Mouse (Mus musculus) thymus, postnatal 14 days (tissue): ENCODE results near the gene Elovl2.
A peak's percentile ranks its signal among the peaks of the same experiment; 100 is the strongest.
"Not testable (repeated sequence)": the region's sequence is repeated elsewhere in the genome, so short reads cannot be mapped to it uniquely, and the experiment has no call there.

Source experiments
- DNase-seq: peaks from one replicate; pipeline ENCODE4 v3.0.0; 2021

Gene Elovl2

DNA sequence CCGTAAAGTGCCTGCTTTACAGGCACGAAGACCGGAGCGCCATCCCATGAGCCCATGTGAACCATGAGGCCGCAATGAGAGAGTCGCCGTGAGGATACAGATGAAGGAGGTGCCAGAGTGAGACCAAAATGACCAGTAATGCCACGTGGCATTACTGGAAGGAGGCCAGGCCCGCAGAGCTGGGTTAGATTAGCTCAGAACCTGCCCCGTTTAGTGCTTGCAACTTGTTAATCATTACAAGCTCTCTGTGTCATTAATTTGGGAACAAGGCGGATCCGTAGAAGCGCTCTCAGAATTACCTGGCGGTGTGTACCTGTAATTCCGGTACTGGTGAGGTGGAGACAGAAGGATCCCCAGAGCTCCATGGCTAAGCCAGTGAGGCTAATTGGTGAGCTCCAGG, 12.0 kb upstream of the Elovl2 start:
- no peak for DNase-seq

DNA sequence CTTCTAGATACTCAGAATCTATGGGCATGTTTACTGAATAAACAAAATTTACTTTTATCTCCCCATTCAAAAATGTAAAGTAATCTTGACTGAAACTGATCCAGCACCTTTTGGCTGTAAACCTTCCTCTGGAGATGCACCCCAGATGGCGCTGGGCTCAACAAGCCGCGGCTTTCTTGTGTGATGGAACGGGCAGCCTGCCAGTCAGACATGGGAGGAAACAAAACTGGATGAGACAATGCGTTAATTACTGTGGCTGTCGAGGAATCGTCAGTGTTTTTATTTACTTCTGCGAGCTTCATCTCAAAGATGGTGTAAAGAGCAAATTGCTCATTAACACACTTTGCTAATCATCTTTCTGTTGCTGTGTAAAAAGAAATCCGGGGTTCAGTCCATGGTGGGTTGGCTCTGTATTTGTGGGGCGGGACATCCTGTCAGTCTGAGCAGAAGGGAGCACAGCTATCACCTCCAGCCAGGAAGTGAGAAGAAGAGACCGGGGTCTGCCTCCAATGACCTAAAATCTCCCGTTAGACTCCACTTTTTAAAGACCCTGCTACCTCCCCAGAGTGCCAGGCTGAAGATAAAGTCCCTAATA, 11.3 kb upstream of the Elovl2 start:
- DNase-seq = no peak

DNA sequence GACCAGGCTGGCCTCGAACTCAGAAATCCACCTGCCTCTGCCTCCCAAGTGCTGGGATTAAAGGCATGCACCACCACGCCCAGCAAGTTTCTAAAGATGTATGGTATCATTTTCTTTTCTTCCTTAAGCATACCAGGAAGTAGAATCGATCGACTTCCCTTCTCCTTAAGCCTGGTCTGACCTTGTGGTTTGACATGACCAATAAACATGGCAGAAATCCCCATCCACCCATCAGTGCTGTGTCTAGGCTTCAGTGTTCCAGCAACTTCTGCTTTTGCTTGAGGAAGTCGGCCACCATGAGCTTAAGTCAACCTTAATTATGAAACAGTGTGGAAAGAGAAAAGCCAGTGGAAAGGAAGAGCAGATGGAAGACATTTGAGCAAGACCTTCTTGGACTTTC, 10.1 kb upstream of the Elovl2 start:
- no peak for DNase-seq

DNA sequence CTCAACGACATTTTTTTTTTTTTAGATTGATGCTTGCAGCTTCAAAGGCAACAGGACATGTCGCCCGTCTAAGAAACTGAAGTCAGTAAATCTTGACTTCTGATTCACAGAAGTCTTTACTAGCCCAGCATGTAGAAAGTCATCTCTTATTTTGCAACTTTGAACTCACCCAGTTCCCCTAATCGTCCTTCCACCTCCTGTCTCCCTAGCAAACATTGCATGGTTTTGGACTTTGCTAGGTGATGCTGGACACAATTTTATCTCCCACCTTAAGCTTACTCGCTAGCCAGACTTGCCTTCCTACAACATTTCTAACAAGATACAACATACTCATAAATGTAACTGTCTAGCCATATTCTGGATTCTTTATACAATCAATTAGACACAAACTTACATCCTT, 7.9 kb upstream of the Elovl2 start:
- no peak for DNase-seq

DNA sequence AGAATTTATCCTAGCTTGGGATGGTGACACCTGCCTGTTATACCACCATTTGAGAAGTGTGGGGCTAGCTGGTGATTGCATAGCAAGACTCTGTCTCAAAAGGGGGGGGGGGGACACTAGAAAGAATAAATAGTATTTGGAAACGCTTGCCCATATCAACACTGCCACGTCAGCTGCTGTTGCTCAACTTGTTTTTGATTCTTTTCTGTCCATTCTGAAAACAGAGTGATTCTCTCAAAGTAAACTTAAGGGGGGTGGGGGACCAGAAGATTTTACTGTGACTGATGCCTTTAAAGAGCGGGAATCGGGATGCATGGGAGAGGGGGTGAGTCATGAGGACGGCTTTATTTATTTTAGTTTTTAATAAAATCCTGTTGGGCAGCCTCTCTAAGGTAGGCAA, 6.3 kb upstream of the Elovl2 start:
- no peak for DNase-seq

DNA sequence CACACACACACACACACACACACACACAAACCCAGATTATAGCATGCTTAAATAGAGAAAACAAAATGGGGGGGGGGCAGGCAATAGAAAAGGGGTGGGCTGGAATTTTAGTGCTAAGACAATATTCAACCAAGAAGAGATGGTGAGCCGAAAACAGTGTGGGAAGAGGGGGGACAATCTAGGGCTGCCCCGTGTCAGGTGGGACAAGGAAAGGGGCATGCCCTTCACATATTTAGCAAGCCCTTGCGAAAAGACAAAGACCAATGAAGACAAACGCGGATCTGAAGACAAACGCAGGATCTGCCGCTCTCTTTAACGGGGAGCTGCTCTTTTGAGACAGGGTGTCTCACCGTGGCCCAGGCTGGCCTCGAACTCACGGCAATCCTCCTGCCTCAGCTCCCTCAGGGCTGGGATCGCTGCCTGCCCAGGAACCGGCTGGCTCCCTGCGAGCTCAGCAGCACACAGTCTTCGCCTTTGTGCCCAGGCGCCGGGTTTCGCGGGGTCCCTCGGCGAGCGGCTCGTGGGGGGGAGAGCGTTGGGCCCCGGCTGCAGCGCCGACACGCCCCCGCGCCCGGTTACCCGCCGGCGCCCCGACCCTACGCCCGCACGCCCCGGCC, 410 bp downstream of the Elovl2 start:
- DNase-seq = no peak

DNA sequence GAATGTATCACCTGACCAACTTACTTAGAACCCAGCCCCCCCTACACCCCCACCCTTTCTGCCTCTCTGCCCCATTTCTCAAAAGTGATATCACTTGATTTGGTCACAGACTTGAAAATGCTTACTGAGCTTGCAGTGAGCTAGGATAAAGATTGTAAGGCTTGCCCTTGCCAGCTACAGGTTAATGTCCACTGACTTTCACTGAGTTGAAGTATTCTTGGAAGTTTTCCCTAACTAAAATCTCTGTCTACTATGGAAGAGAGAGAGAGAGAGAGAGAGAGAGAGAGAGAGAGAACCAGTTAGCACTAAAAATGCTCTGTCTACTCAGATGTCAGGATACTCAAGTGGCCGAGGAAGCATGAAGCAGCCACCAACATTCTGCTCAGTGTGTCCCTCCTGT, 1.1 kb downstream of the Elovl2 start:
- DNase-seq = no peak

DNA sequence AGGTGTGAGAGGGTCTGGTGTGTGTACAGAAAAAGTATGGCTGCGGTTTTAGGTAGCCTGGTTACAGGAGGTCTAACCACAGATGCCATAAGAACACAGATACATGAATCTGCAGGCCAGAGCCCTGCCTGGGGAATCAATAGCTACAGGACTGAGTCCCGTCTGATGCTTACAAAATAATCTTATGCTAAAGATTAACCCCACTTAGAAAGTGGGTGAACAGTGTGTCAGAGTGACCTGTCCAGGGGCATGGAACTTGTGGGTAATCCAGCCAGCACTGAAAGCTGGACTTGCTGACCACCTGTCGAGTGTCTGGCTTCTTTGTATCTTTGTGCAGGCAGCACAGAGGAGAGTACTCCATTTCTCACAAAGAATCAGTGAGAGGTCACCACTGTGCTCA, 4.0 kb downstream of the Elovl2 start:
- DNase-seq = no peak

DNA sequence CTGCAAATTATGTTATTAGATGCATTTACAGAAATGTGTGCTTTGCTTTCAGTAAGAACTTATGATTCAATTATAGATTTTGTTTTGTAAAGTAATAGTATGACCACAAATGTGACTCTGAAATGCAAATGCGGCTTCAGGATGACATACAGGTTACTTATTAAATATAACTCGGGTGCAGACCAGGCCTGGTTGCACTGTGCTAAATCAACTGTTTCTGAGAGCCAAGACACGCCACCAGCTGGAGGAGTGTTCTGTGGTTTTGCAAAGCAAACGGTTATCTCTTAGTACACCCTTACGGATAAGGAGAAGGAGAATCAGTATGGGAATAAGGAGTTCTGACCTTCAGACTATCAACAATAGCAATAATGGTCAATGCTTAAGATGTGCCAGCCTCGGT, 4.5 kb downstream of the Elovl2 start:
- DNase-seq = no peak

DNA sequence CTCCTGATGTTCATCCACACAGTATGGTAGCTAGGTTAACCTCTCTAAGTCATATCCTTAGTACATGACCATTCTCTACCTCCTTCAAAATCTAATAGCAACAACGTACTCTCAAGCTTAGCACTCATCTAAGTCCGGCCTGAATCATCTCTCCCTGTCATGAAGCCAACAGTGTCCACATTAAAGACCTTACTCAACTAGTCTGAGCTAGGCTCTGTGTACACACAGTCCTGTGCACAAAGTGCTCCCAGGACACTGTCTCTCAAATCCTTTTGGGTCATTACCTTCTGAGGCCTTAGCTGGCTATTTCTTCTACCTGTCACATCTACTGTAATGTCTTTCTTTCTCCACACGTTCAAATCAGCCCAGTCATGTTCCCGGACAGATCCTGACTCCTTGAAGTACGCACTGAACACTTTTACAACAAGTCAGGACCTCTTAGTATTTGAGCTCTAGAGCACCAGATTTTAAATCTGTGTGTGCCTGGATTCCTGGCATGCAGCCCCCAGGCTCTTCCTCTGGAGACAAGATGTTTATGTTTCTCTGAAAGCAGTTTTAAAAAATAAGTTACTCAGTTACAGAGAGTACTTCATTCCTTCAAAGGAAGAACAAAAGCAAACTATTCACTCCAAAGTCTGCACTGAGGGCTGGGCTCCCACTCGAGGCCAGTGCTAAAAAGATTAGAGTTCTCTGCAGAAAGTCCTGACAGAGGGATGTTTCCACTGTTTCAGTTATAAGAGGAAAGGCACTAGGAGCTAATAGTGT, 7.5 kb downstream of the Elovl2 start:
- no peak for DNase-seq

DNA sequence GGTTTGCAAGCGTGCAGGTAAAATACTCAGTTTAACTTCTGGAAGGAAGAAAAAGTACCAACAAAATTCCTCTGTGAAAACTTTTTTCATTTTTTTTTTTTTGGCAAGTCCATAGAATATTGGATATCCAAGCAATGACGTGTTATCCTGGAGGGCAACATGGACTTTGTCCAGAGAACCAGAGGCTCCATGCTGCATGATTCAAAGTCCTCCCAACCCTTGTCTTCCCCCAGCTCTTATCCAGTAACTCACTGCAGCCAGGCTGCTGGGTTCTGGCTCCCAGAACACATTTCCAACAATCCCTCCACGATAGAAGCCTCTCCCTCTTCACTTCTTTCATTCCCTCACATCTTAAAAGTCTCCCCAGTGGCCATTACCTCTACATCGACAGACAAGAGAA, 8.9 kb downstream of the Elovl2 start:
- no peak for DNase-seq

DNA sequence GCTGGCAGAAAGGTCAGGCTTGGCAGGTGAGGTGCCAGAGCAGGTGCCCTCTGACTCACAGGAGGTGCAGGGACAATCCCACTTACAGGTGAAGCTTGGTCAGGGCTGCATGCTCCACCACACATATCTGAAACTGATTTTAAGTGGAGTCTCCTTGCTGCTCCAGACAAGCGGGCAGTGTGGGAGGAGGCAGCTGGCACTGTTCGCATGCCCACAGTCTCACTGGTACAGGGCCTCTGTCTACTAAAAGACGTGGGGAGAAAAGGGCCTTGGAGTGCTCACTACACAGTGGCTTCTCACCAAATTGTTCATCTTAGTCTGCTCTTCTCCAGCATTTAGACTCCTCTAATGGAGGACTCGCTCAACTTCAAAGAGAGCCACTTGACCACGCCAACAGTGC, 14.0 kb downstream of the Elovl2 start:
- no peak for DNase-seq

DNA sequence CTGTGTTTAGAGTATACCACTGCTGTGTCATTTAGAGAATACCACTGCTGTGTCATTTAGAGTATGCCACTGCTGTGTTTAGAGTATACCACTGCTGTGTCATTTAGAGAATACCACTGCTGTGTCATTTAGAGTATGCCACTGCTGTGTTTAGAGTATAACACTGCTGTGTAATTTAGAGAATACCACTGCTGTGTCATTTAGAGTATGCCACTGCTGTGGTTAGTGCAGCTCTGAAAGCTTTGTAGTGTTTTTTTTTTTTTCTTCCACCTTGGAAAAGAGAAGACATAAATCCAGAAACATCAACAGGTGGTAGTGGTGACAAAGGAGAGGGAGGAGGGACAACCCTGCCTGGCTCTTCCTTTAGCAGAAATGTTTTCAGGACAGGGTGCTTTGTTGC, 14.6 kb downstream of the Elovl2 start:
- DNase-seq = not testable (repeated sequence)

DNA sequence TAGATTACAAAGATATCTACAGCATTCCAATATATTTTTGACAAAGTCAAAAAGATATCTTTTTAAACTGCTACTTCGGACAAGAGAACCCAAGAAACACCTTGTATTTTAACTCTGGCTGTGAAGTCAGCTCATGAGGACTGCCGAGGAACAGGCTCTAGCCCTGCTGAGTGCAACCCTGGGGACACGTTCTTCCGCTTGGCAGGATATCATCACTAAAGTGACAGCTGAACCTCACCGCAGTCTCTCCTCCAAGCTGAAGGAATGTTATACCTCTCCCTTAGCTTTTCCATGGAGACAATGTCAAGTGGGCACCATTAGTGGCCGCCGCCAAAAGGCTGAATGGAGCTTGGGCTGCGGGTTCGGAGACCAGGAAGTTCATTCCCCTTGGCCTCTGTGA, 16.5 kb downstream of the Elovl2 start:
- no peak for DNase-seq

DNA sequence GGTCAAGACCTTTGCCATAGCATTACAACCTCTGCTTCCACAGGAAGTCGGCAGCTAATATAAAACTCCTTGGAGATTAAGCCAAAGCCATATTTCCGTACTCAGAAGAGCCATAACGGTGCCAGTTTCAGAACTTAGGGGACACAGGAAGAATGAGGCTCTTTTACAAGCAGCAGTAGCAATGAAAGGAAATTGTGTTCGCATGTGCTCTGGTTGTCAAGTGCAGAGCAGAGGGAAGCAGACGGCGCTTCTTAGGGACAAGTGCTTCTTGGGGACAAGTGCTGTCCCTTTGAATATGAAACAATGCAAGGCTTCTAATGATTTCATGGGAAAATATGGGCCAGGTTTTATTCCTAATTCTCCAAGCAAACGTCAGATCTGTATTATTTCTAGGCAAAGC, 16.9 kb downstream of the Elovl2 start:
- no peak for DNase-seq

DNA sequence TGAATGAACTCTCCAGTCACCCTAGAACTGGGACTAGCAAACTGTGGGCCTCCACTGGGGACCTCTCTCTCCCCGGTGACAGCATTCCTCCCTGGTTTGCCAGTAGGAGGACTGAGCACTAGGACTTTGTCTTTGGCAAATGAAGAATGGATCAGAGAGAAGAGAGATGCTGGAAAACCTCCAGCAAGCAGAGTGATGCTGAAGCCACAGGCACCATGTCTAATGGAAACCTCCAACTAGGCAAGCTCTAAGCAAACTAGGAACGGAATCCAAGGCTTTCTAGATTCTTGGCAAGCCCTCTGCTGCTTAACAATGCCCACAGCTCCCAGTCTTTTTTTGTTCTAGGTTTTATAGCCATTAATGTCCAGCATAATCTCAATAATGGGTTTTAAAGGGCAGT, 19.3 kb downstream of the Elovl2 start:
- DNase-seq = no peak

DNA sequence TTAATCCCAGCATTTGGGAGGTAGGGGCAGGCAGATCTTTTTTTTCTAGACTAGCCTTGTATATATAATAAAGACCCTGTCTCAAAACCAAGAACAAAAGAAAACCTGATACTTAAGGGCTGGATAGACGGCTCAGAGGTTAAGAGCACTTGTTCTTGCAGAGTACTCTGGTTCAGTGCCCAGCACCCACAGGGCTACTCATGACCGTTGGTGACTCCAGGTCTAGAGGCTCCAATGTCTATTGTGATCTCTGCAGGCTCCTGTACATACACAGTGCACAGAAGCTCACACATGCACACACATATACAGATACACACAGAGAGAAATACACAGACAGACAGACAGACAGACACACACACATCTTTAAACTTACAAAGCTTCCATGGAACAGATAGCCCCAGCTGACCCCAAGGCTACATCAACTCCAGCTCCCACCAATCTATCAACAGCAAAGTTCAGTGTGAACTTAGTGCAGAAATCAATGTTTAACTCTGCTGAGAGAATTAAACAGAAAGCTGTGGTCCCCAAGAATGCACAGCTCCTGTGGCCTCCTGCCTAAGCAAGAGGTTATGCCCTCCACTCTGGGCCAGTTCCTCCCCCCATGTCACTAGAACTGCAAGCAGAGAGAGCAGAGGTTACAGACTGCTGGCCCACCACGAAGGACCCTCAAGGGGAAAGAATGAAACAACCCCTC, 24.4 kb downstream of the Elovl2 start:
- no peak for DNase-seq

DNA sequence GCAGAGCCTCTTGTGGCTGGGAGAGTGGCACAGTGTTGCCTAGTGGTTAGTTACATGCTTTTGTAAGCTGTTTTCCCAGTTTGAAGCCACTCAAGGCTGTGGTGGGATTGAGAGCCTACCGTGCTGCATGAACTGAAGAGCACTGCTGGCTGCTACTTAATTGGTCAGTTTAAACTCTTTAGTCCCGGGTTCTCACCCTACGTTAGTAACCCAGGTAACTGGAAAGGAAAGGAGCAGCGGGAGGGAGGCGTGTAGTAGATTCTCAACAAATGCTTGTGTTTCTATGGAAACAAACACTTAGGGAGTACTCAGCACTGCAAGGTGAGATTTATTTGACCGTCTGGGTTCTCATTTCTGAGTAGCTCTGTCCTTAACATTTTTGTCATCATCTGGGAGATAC, 32.3 kb downstream of the Elovl2 start:
- no peak for DNase-seq

DNA sequence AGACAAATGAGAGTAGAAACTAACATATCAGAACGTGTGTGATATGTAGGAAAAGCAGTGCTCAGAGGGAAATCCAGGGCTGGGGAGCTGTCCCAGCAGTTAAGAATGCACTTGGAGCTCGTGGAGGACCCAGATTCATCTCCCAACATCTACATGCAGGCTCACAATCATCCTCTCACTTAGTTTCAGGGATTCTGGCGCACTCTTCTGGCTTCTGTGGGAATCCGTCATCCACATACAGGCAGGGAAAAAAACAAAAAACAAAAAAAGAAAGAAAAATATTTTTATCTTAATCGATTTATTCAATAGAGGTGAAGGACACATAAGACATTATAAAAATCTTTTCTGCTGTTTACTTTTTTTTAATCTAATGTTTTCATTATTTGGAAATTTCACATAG, 61.8 kb downstream of the Elovl2 start:
- no peak for DNase-seq

DNA sequence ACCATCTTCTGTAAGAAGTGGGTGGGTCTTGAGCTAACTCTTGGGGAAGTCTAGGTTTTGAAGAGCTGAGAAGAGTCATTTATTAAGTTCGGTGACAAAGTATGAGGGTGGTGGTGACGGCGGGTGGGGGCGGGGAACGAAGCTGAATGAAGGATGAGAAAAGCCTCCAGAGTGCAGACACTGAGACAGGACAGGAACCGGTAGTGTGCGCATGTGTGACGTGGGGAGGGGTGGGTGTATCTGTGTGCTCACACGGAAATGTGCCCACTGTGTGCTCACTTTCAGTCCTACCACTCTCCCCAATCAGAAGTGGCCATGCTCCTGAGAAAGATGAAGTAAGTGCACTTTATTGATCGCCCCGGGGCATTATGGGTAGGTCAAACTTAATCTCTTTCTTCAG, 67.1 kb downstream of the Elovl2 start:
- DNase-seq = no peak

DNA sequence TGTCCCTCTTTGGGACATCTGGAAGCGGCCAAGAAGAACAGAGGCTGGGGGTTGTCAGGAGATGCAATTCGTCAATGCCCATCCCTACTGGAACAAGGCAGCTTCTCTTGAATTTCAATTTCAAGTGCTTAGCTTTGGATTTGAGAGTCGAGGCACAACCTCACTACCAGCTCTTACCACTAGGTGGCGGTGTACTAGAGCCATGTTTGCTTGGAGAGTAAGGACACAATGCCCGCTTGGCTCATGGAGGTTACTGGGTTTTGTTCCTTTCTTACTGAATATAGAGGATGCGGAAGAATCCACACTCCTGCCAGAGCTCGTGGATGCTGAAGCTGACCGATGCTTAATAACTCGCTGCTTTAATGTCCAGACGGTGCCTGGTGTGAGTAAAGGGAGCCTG, 73.9 kb downstream of the Elovl2 start:
- peak; percentile 55 for DNase-seq

DNA sequence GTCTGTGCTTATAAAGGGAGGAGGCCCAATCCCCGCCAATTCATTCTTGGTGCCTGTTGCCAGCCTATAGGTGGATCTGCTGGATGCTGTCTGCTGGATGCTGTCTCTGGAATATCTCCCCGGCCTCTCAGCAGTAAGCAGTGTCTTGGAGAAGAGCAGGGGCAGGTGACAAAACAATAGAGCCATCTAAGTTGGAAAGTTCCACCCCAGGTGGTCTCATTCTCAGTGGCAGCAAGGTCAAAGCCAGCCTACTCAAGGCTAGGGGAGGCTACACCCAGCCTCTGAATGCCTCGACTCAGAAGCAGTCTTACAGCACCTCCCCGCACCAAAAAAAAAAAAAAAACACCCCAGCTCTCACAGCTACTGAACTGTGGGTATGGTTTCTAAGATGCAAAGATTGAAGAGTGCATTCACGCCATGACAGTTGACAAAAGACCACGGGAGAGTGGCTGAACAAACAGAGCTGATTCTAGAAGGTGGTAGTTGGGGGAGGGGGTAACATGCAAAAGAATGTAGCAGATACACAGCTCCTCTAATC, 74.7 kb downstream of the Elovl2 start:
- no peak for DNase-seq

DNA sequence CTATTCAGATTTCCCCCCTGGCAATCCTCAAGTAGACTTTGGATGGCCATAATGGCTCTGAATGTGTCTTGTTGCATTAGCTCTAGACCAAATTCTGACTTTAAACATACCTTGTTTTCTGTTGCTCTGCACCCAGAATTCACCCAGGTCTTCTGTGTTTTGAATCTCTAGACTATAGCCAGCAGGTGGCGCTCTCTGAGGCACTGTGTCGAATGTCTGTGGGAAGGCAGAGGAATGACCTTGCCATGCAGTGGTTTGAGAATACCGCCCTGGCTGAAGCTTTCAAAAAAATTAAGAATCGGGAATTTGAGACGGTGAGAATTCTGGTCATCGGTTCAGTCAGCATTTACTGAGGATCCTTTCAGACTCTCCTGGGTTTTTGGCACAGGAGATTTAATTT, 85.3 kb downstream of the Elovl2 start:
- DNase-seq = peak; percentile 63
